Mouse (Mus musculus) hindbrain, embryonic 16.5 days (tissue): ENCODE measurements at regions not wholly inside any gene's neighbourhood (a gene's known extent, or its start where the extent isn't known, plus 50 kb on each side); places are given as distances from the start of the nearest gene placed in this dataset.

Experiments used
- ATAC-seq: fragments of 200-750 bp; cut with Nextera tagmentation; 2 replicates; pipeline ENCODE4 v1.8.0; 2017; ENCODE audit warnings: moderate TSS enrichment, moderate library complexity
- H3K27ac ChIP-seq: fragments of 300-500 bp; sonication (generic); 2 replicates; pipeline ENCODE4 v1.5.1; 2014; ENCODE audit warnings: low read depth, mild to moderate bottlenecking, control low read depth, low read length, moderate library complexity
- H3K27me3 ChIP-seq: fragments of 300-500 bp; sonication (generic); replicated peaks from 2 replicates; pipeline ENCODE4 v1.6.1; 2014; ENCODE audit warnings: low read length; ENCODE audit not compliant: control insufficient read depth, insufficient read depth
- H3K36me3 ChIP-seq: fragments of 300-500 bp; sonication (generic); 2 replicates; pipeline ENCODE4 v1.6.1; 2014; ENCODE audit warnings: mild to moderate bottlenecking, low read length, moderate library complexity, mixed read lengths; ENCODE audit not compliant: control insufficient read depth, insufficient read depth
- H3K4me1 ChIP-seq: fragments of 300-500 bp; sonication (generic); 2 replicates; pipeline ENCODE4 v1.6.1; 2014; ENCODE audit warnings: low read depth, low read length; ENCODE audit not compliant: control insufficient read depth, insufficient read depth
- H3K4me2 ChIP-seq: fragments of 300-500 bp; sonication (generic); 2 replicates; pipeline ENCODE4 v1.6.1; 2014; ENCODE audit warnings: mild to moderate bottlenecking, low read length, control low read depth, moderate library complexity
- H3K4me3 ChIP-seq: fragments of 300-500 bp; sonication (generic); 2 replicates; pipeline ENCODE4 v1.5.1; 2014; ENCODE audit warnings: mild to moderate bottlenecking, low read length, control low read depth, moderate library complexity
- H3K9ac ChIP-seq: fragments of 300-500 bp; sonication (generic); 2 replicates; pipeline ENCODE4 v1.6.1; 2014; ENCODE audit warnings: low read depth, mild to moderate bottlenecking, control low read depth, low read length, moderate library complexity
- H3K9me3 ChIP-seq: fragments of 300-500 bp; sonication (generic); 2 replicates; pipeline ENCODE4 v1.6.1; 2014; ENCODE audit warnings: mild to moderate bottlenecking, low read length, moderate library complexity; ENCODE audit not compliant: control insufficient read depth
- WGBS: fragments of 180-500 bp; shearing (Covaris S2); extraction: QIAGEN DNeasy Blood & Tissue Kit; methylation state at CpG from one replicate; pipeline ENCODE4 v1.1.7; 2014; 5-methylcytosine and 5-hydroxymethylcytosine counted together

DNA sequence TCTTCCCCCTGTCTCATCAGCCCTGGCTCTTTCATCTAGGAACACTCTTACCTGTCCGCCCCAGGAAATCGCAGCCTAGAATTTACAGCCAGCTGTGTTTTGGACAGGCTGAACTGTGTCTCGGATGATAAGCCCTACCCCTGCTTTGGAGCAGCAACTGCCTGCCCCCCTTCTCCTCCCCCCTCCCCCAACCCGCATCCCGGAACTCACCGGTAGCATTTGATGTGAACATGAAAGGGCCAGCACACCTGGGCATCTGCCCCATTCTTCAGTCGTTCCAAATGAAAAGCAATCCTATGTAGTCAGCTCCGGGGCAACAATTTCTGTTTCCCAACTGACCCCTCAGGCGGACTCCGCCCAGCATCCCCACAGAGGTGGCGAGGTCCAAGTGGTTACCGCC lies 130.1 kb upstream of the Ctnnb1 start:
- 39% methylated on average over 12 of the region's 12 CpGs for WGBS
- H3K36me3 ChIP-seq: no peaks in the 10 kb centered on the region
- no peak for ATAC-seq

DNA sequence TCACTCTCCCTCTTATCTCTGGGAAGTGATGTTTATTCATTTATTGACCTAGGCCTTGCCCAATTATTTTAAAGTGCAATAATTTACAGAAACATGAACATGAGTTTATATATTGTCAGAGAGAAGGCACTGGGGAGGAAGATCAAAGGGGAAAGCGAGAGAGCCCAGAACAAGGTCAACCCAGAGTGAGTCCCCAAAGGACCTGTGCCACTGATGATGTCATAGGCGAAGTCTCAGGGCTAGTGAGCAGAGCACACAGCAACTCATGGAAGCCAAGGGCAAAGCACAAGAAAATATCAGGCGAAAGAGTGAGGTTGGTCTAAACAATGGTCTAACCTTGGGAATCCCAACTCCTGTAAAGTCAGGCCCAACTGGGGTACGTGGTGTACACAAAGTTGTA lies 126.4 kb upstream of the Ctnnb1 start:
- Histone ChIP-seq H3K27me3 (no peaks in the 10 kb centered on the region), H3K4me1 (no peaks in the 10 kb centered on the region), H3K27ac (no peak overlapping the region), H3K4me2 (no peak overlapping the region), H3K9ac (no peak overlapping the region), H3K9me3 (no peaks in the 10 kb centered on the region), H3K4me3 (no peak overlapping the region), H3K36me3 (no peaks in the 10 kb centered on the region)
- WGBS: 90% methylated on average over 4 of the region's 4 CpGs
- no peak for ATAC-seq

More for the DNA sequence above, 130.1 kb upstream of the Ctnnb1 start:
- Histone ChIP-seq H3K4me2 (no peak overlapping the region), H3K4me1 (no peaks in the 10 kb centered on the region), H3K27ac (no peak overlapping the region), H3K9ac (no peak overlapping the region), H3K27me3 (no peaks in the 10 kb centered on the region), H3K9me3 (no peaks in the 10 kb centered on the region), H3K4me3 (no peak overlapping the region)

DNA sequence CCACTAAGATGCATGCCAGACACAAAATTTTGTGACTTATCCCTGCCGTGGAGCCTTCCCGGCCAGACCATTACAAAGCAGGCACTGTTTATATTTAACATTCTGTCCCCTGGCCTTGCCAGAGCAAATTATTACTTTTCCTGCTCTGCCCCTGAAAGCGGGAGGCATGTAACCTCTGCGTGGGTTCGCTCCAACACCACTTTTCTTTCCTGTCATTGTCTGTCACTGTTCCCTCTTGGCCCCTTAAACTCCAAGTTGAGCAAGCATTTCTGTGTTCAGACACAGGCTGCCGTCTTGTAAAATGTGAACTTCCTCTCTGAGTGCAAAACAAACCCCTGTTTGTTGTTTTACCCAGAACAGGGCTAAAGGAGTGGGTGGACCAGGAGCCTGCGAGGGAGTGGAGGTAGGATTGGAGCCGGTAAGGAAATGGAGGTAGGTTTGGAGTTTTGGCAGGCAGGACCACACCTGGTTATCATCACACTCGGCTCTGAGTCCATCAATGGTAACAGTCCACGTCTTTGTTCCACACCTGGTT lies 124.2 kb upstream of the Ctnnb1 start:
- H3K27me3 ChIP-seq: no peaks in the 10 kb centered on the region
- no peak for ATAC-seq
- H3K4me3 ChIP-seq: no peak overlapping the region
- no peak overlapping the region for H3K9ac ChIP-seq
- no peak overlapping the region for H3K27ac ChIP-seq
- no peaks in the 10 kb centered on the region for H3K9me3 ChIP-seq
- 62% methylated on average over 10 of the region's 10 CpGs for WGBS
- H3K4me2 ChIP-seq: no peak overlapping the region
- H3K36me3 ChIP-seq: no peaks in the 10 kb centered on the region
- H3K4me1 ChIP-seq: no peaks in the 10 kb centered on the region

DNA sequence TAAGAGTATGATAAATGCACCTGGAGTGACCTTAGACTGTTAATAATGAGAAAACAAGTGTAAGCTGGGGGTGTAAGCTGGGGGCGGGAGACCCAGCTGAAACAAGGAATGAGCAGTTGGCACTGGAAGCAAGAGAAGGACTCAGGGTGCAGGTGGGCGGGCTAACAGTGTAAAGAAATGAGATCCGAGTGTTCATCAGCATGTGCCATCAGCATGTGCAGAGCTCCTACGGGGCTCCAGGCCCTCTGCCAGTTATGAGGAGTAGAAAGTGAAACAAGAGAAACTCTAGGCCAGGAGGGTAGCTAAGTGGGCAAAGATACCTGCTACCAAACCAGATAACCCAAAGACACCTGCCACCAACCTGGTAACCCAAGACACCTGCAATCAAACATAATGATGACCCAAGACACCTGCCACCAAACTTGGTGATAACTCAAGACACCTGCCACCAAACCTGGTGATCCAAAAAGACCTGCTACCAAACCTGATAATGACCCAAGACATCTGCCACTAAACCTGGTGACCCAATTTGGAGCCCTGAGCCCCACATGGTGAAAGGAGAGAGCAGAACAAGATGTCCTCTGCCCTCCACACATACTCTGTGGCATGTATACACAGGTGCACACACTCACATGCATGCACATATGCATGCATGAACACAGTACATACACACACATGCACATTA lies 120.1 kb upstream of the Ctnnb1 start:
- H3K36me3 ChIP-seq: no peaks in the 10 kb centered on the region
- H3K4me3 ChIP-seq: no peak overlapping the region
- H3K4me1 ChIP-seq: no peaks in the 10 kb centered on the region
- ATAC-seq: no peak
- no peaks in the 10 kb centered on the region for H3K9me3 ChIP-seq
- H3K9ac ChIP-seq: no peak overlapping the region
- 63% methylated on average over 4 of the region's 4 CpGs for WGBS
- H3K27ac ChIP-seq: no peak overlapping the region
- H3K4me2 ChIP-seq: no peak overlapping the region
- no peaks in the 10 kb centered on the region for H3K27me3 ChIP-seq

DNA sequence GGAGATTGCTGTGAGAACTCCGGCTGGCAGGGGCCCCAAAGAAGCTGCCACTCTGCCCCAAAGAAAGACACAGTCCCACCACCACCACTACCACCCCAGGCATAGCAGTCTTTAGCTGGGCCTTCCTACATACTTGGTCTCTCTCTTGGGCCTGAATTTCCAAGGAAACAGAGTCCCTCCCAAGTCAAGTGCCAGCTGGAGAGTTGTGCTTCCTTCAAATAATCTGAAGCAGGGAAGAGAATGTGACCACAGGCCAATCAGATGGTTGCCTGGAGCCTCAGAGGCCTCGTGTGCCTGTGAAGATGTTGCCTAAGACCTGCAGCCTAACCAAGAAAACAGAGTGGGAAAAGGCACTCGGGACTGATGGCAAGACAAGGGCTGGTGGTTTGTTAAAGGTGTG lies 117.5 kb upstream of the Ctnnb1 start:
- Histone ChIP-seq H3K9me3 (no peaks in the 10 kb centered on the region), H3K27me3 (no peaks in the 10 kb centered on the region), H3K9ac (no peak overlapping the region), H3K27ac (no peak overlapping the region), H3K4me3 (no peak overlapping the region), H3K4me1 (no peaks in the 10 kb centered on the region), H3K4me2 (no peak overlapping the region), H3K36me3 (no peaks in the 10 kb centered on the region)
- WGBS: 83% methylated on average over 3 of the region's 3 CpGs
- no peak for ATAC-seq

DNA sequence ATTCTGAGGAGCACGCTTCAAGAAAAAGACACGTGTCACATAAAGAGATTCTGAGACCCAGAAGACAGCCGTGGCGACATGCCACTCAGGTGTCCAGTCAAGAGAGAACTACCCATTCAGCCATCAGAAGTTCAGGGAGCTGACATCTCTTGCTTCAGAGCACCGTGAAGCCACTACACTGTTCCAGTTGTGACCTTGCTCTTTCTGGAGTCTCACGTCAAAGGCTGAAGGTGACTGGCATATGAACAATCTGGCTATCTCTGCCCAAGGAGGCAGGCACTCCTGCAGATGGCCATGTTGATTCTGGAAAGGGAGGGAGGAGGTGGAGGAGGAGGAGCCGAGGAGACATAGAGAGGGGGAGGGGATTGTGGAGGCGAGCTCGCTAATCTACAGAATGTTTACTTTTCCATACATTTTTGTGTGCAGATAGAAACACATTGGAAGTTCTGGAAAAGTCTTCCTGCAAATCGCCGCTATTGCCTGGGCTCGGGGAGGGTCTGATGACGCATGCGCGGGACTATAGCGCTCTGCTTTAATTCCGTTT lies 116.3 kb upstream of the Ctnnb1 start:
- Histone ChIP-seq H3K4me3 (no peak overlapping the region), H3K9me3 (no peaks in the 10 kb centered on the region), H3K4me2 (no peak overlapping the region), H3K27ac (no peak overlapping the region), H3K36me3 (no peaks in the 10 kb centered on the region), H3K9ac (no peak overlapping the region), H3K4me1 (no peaks in the 10 kb centered on the region), H3K27me3 (no peaks in the 10 kb centered on the region)
- WGBS: 71% methylated on average over 17 of the region's 17 CpGs
- ATAC-seq: no peak

DNA sequence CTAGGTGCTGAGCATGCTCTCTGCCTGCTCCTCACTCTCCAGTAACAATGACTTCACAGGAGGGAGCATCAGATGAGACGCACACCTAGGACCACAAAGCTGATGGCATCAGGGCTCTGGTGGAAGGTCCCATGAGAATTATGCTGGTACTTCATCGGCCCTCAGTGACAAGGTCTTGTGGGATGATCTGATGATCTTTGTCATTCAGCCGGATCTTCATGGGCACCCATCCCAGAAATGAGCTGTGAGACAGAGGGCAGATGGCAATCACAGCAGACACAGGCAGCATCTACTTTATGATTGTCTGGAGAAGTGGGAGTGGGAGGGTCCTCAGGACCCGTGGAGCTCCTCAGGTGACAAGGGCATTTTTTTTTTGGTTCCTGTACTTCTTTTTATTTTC lies 114.7 kb upstream of the Ctnnb1 start:
- WGBS: 60% methylated on average over 4 of the region's 4 CpGs
- ATAC-seq: no peak
- H3K36me3 ChIP-seq: no peaks in the 10 kb centered on the region

DNA sequence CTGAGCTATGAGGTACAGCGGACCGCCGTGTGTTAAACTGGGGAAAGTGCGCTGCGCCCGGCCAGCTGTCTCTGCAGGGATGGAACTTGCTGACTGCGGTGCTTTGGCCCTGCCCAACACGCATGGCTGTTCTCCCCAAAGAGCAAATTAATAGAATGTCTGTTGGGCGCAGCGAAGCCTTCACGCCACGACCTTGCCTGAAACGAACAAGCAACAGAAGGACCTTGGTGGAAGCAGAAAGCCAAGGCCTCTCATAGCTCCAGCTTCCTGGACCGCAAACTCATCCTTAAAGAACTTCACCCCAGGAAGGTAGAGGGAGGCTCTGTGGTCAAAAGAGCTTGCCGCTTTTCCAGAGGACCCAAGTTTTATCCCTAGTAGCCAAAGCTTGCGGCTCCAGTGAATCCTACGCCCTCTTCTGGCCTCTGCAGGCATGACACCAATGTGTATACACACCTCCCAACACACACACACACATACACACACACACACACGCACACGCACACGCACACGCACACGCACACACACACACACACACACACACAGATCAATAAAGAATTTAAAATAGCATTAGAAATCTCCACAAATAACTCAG lies 110.2 kb upstream of the Ctnnb1 start:
- no peaks in the 10 kb centered on the region for H3K27me3 ChIP-seq
- H3K27ac ChIP-seq: no peak overlapping the region
- H3K4me2 ChIP-seq: no peak overlapping the region
- H3K4me3 ChIP-seq: no peak overlapping the region
- no peaks in the 10 kb centered on the region for H3K9me3 ChIP-seq
- ATAC-seq: no peak
- no peaks in the 10 kb centered on the region for H3K36me3 ChIP-seq
- no peak overlapping the region for H3K9ac ChIP-seq
- H3K4me1 ChIP-seq: no peaks in the 10 kb centered on the region
- WGBS: 93% methylated on average over 22 of the region's 22 CpGs

More for the DNA sequence above, 114.7 kb upstream of the Ctnnb1 start:
- no peak overlapping the region for H3K4me2 ChIP-seq
- no peak overlapping the region for H3K27ac ChIP-seq
- H3K4me3 ChIP-seq: no peak overlapping the region
- H3K9me3 ChIP-seq: no peaks in the 10 kb centered on the region
- no peak overlapping the region for H3K9ac ChIP-seq
- no peaks in the 10 kb centered on the region for H3K27me3 ChIP-seq
- H3K4me1 ChIP-seq: no peaks in the 10 kb centered on the region

DNA sequence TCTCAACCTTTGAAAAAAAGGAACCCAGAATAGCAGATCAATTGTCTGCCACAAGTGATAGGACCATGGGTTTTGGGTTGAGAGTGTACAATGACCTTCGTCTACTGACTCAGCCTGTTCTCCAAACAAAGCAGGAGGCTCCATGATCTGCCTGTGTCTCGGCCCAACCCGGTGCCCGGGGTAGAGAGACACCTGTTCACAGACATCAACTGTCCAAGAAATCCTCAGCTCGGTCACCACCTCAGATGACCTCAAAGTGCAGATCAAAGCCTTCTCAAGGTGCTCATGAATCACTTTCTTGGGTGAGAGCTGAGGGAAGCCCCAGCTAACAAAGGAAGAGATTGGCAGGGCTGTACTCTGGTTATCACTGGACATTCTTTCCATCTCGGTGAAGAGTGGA lies 108.1 kb upstream of the Ctnnb1 start:
- no peaks in the 10 kb centered on the region for H3K27me3 ChIP-seq
- H3K36me3 ChIP-seq: no peaks in the 10 kb centered on the region
- WGBS: 93% methylated on average over 6 of the region's 6 CpGs
- H3K9ac ChIP-seq: no peak overlapping the region
- no peak overlapping the region for H3K27ac ChIP-seq
- ATAC-seq: no peak
- no peak overlapping the region for H3K4me3 ChIP-seq
- no peaks in the 10 kb centered on the region for H3K4me1 ChIP-seq
- H3K4me2 ChIP-seq: no peak overlapping the region
- H3K9me3 ChIP-seq: no peaks in the 10 kb centered on the region
